Mouse (Mus musculus) spleen, postnatal 4 days (tissue): Measurements from ENCODE around the gene Zp2.

ENCODE experiments used
- DNase-seq, 2 experiments: peaks; one replicate each; pipeline ENCODE4 v3.0.0; 2022; ENCODE audit warnings: low spot score in 2 of 2

Zp2 gene

DNA sequence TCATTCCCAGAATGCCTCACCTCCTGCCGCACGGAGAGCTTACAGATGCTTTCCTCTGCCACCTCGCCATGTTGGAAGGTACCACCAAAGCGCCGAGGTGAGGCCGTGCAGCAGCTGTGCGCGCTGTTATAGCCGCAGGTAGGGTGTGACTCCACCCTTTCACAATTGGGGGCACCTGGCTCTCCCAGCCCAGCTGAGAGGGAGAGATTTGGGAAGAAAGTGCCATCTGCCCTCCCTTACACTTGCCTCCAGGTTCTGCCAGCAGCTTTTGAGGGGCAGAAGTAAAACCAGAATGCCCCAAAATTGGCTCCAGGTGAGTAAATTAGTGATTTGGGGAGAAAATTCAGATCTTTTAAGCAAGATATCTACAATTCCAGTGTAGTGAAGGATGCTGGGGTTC is at the start of gene Zp2:
TSS of gene Zp2 (minus strand) at position 101 of the 400 bp plus-strand sequence.
- DNase-seq: no peak

DNA sequence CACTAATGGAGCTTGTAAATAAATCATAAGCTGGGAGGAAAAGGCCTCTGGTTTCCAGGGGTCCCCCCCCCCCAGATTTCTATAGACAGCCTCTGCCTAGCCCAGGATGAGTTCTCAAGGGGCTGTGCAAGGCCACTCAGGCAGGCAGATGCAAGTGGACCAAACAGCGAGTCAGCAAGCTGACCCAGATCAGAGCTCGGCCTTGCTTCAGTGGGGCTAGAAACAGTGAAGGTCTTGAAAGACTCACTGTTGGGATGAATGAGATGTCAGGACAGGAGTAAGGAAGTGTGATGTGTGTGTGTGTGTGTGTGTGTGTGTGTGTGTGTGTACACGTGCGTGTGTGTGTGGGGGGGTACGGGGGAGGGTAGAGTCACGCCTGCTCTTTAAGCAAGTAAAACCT is 47.7 kb upstream of the Zp2 start:
- DNase-seq: no peak

DNA sequence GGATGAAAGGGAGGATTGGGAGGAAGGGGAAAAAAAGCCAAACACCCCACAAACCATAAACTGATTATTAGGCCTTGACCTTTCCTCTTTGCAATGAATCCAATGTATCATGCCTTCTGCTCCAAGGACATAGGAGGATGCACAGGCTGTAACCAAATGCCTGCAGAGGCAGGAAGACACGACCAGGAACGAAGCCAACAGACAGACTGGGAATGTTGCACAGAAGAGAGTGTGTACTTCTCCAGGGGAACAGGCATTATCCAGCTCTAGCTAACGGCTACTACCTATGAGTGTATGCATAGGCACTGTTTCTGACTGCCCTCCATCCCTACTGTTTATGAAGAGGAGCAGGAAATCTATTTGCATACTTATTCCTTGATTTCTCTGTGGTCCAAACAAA is 47.1 kb upstream of the Zp2 start:
- no peak for DNase-seq

DNA sequence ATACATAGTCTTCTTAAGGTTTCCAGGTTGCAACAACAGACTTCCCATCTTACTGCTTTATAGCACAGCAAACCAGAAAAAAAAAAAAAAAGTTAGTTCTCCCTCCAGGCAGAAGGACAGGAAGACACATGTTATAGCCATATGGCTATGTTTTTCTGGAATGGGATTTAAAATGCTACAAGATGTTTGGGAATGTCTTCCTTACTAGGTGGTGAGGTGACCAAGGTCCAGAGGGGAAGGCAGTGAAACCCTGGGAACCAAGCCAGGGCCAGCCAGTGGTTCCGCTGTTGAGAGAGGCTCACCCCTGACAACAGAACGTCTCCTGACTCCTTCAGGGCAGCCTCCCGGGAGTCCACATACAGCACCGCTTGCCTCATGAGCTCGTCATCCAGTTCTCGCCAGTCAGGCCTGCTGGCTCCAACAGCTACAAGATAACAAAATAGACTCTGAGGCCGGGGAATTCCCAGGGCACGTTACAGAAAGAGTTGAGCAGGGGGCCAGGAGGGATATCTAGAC is 45.1 kb upstream of the Zp2 start:
- DNase-seq: no peak

DNA sequence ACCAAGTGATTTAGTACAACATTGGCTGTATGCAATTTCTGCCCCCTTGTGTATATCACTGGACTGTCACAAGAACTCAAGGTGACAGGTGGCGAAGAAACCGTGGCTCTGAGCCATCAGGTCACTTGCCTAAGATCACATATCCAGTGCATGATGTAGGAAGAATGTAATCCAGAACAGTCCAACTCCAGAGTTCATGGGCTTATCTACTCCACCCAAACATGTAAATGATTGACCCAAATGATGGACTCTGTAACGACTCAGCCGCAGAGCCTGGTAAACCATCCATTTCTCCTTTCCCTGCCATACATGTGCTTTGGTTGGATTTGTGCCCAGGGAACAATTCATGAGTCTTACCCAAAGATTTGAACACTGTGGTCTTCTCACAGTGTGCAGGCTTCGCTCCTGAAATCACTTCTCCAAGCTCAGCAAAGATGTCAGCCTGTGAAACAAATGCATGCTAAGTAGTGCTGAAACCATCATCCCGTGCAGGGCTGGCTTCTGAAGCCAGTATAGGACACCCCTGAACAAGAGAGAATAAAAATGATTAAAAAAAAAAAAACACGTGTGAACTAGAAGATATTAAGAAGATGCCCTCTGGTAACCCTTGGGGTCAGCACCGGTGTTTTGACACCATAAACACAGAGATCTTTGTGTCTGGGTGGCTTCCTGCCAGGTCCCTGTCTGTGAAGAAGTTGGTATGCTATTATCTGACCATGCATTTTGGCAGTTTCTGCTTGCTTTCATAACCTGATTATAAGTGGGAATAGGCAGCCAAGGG is 44.5 kb upstream of the Zp2 start:
- no peak for DNase-seq

DNA sequence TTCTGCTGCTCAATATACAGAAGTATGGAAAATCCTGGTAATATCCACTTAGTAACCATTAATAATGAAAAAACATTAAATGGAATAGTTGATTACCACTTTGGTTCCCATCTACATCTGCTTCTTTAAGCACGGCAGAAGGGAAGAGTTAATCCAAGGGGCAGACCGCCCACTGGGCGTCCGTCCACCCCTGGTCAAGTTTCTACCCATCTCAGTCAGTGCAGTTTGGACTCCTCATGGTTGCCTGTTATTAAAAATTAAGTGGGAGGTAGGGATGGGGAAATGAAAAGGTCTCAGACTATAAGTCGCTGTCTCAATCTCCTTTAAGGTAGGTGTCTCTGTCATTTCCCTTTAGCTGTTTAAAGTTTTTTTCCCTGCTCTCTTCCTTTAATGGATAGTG is 43.9 kb upstream of the Zp2 start:
- DNase-seq: no peak

DNA sequence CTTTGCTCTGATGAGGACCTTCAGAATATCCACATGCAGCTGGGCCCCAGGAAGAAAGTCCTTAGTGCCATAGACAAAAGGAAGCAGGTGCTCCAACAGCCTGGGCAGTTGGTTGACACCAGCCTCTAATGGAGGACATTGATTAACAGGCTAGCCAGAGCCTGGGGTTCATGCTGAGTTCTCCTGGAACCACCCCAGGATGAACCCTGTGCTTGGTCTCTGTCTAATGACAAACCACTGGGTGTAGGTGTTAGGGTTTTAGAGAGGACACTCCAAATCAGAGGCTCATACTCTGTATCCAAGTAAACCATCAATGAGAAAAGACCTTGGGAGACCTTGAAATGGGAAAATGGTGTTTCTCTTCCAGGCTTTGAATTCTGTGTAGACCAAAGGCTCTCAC is 37.8 kb upstream of the Zp2 start:
- peak in 1 of 2 experiments; percentile 15 for DNase-seq

DNA sequence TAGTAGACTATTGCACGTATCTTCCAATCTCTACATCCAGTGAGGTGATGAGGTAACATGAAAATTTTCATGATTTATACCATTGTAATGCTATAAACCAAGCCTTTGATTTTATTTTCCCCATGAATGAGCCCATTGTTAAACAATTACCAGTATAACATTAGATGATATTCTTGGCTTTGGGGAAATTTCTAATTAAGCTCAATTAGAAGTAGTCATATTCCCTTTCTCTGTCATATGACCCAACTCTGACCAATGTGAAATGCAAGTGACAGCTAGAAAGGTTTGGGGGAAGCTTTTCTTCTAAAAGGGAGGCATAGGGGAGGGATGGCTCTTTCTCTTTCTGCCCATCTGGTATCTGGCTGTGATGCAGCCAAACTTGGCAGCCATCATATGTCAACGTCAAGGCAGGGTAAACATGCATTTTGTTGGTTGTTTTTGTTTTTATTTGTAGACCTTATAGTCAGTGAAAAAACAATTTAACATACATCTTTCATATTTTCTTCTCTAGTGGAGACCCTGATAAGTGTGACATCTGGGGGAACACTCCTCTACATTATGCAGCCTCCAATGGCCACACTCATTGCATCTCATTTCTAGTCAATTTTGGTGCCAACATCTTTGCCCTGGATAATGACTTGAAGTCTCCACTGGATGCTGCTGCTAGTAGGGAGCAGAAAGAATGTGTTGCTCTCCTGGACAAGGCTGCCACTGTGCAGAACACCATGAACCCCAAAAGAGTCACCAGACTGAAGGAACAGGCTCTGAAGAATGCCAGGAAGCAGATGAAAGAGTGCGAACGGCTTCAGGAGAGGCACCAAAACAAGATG is 36.5 kb upstream of the Zp2 start:
- peak in 1 of 2 experiments; percentile 31 for DNase-seq

DNA sequence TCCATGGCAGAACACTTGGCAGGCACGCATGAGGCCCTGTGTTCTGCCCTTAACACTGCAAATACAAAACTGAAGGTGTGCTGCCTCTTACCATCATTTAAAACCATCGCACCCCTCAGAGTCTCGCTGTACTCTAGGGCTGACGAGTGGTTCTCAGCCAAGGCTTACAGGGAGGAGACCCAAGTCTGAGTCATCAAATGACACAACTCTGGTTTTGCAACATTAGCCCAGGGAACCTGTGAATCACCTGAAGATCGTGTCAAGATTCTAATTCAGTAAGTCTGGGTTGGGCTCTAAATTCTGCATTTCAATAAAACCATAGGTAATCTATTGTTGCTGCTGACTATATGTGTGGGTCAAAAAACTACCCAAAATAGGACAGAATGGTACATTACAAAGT is 35.5 kb upstream of the Zp2 start:
- no peak for DNase-seq

DNA sequence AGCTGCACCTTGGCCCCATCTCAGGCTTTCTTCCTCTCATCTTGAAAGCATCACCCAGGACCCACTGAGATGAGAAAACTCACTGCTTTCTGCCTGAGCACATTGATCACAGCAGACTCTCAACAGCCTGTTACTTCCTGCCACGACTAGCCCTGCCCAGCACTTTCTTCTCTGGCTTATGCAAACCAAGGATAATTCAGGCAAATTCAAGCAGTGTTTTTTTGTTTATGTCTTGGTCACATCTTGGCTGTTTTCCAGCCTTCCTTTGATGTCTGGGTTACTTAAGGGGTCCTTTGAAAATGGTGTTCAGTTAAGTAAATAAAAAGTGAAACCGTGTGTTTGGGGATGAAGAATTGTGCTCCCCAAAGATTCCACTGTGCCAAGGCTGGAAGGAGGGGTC is 33.8 kb upstream of the Zp2 start:
- no peak for DNase-seq

DNA sequence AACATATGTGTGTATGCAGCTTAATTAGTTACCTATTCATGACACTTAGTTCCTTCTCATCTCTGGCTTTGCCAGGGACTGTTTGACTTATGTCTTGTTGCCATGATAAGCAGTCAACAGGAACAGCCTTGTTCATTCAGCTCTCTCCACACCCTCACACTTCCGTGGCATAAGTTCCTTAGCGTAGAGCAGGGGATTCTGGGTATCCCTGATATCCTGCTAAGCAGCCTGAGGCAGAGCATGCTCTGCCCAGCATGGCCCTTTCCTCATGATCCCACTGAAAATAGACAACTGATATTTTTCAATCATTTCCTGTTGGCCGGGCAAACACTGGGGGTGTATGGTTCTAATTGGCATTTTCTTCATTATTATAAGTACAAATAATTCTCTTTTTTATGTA is 32.5 kb upstream of the Zp2 start:
- DNase-seq: no peak

DNA sequence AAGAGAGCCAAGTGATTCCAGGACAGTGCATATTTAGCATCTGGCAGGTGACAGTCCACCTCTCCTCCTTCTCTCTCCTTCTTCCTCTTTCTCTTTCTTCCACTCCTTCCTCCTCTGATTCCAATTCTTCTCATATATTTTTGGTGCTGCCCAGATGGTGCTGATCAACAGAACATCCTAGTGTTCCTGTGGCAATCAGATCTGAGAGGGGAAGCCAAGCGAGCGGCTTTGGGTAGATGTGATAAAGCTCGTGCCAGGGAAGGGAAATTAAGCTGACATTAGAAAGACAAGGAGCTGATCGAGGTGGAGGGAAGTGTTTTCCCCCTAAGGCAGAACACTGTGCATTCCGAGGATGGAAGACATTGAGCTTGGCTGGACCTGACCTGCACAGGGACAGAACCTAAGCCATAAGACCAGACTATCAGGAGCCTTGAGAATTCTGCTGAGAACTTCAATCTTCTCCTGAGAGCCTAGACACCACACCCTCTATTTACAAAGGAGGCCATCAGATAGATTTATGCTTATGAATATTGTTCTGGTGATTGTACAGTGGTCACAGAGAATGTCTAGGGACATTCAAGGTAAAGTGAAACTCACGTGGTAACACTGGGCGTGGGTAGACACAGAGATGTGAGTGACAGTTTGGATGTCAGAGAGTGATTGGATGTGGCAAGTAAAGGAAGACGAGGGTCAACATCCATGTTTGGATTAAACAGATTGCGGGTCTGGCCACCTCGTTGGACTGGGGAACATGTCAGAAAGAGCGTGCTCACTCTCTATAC is 29.8 kb upstream of the Zp2 start:
- no peak for DNase-seq

DNA sequence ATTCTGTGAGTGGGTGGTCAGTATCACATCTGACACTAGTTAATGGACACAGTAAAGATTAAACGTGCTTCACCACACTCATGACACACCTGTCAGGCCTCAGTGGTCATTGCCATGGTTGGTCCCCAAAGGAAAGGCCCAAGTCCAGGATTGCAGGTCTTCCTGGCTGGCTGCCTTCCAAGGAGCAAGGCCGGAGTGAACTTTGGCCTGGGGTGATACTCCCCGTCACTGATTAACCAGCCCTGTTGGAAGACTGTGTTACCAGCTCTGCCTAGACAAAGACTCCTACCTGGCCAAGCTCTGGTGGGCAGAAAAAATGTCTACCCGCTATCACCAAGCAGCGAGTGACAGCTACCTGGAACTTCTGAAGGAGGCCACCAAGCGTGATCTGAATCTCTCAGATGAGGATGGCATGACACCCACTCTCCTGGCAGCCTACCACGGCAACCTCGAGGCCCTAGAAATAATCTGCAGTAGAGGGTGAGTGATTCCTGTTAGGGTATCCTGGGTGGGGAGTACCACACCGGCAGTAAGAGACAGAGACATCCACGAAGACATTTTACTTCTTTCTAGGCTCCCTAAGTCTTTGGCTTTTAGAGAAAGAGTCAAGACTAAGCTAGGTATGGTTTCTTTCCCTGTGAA is 28.6 kb upstream of the Zp2 start, which contains the start of gene Anks4b:
TSS of gene Anks4b (plus strand) at position 256 of the 642 bp plus-strand sequence.
- DNase-seq: no peak

DNA sequence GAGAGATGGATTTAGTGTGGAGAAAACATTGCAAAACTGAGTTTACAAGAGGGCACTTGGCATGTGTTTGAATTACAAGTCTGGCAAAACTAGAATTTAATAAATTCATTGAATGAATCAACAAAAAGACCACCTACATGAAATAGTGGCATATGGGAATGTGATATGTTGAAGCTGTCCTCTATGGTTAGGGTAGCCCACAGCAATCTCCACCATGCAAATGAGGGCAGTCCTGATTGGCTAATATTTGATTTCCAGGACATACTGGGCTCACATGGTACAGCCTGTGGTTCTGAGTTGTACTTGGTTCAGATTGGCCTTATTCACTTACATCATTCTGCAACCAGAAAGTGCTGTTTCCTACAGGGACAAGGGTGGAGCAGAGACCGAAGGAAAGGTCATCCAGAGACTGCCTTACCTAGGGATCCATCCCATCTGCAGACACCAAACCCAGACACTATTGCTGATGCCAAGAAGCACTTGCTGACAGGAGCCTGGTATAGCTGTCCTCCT is 27.2 kb upstream of the Zp2 start:
- no peak for DNase-seq

DNA sequence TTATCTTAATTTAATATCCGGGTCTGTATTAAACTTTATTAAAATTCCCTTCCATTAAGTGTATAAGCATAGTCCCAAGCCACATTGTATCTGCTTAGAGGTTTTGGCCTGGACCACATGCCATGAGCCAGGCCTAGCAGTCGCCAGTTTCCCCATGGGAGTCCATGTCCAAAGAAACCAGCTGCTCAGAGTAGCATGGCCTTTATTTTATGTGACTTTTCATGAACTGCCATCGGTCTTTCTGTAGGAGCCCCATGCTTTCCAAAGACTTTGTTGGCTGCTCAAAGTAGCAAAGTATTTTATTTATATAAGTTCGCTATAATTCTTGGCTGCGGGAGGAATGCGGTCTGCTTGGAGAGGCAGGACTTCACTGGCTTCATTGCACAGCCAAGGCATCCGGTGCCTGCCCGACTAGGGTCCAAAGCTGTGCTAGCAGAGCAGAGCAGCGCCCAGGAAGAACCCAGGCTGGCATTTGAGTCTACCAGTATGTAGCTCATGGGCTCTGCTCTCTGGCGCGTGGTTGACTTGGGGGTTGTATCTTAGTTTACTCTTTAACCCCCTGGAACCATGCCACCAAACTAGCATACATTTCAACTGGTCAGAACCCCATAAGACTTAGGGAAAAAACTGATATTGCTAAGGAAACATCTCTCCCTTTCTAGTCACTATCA is 18.6 kb upstream of the Zp2 start:
- peak in 1 of 2 experiments; percentile 57 for DNase-seq

DNA sequence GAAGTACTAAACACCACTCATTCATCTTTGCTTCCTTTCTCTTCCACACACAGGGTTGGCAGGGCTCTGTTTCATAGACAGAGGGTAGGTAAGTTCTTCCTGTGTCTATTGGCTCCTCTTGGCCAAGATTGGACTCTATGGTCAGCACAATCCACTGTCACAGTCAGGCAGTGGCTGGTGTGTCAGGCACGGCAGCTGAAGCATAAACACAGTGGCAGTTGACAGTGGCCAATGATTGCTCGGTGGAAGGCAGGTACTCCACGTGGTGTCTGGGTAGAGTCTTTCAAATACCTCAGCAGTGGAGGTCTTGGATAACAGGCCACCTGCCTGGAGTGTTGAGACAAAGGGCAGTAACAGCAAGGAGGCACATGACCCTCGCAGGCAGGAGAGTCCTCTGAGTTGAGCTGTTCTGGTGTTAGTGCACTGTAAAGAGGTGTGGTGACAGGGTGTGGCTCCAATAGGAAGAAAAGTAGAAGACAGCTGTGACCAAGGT is 13.1 kb upstream of the Zp2 start:
- no peak for DNase-seq

DNA sequence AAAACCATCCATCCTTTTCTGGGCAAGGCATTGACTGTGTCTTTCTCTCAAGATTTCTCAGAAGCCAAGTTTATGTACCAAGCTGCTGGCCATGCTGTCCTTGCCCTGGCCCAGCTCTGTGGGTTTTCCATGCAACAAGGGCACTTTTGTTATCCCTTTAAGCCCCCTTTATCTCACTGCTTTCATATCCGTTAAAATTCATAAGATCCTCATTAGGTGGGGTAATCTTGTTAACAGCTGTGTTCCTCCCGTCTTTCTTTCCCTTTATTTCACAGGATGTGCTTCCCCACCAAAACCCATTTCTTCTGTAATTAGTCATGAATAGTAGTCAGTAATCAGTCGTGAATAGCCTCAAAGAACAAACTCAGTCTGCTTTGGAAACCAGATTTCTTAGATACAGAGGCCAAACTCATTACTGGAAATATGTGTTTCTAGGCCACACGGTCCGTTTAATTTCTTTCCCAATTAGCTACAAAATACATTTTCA is 12.5 kb upstream of the Zp2 start:
- no peak for DNase-seq

DNA sequence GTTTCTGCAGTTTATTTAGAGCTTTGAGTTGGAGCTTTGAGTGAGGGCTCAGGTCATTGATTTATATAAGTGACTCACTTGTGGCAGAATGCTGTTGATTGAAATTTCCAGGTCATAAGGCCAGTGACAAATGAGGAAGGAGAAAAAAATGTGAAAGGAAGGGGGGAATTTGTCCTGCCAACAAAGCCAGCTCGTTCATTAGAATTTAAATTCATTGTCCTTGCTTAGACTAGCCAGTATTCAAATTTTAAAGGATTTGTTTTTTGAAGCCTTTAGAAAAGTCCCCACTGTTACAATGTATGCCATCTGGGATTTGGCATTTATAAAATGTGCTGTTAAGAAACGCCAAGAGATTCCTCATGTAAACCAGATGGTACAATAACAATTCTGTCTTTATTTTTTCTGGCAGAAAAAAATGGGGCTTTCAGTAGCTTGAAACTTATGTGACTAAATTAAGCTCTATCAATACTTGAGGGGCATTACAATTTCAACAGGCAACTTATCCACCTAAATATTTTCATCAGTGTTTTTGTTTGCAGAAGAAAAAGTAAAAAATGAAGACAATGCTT is 11.8 kb upstream of the Zp2 start:
- DNase-seq: no peak

DNA sequence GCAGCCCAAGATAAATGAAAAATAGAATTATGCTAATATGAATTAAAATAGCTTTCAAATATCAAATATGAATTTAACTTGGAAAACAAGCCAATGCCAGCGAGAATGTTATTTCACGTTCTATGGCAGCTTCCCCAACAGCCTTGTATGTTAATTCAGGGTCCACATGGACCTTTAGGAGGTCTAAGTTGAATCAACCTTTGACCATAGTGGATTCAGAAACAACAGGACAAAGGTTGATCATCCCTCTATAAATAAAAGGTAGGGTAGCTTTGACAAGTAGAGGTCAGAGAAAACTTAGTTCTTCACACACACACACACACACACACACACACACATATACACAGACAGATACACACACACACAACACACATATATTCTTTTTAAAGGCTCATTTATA is 5.8 kb upstream of the Zp2 start:
- DNase-seq: no peak

DNA sequence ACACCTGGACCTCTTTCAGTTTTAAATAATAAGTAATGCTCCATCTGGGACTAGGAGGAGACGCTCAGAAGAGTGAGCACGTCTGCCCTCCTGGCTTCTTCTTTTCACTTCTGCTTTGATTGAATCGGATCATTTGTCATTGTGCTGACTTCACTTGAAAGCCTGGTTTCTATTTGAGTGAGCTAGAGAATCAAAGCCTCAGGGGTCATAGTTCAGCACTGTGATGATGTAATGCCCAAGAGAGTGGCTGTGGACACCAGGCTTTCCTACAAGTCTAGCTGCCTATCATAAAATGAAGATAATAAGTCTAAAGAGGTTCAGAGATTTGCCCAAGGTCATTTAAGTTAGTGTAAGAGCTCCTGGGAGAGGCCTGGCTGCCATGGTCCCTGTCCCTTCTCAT is 5.2 kb upstream of the Zp2 start:
- no peak for DNase-seq
